Mouse (Mus musculus) cortical plate, adult 2 months (tissue): ENCODE results near the gene Nptx1. TPM values are rescaled to one million over a fixed set of nuclear protein-coding genes. Genes with fewer than 3 reads are reported as not detected.
A peak's percentile ranks its signal among the peaks of the same experiment; 100 is the strongest.

ENCODE experiments used
- H3K27ac ChIP-seq: fragments of 200-500 bp; 2 replicates; pipeline ENCODE4 v1.5.1; 2012; ENCODE audit warnings: low read length, control low read depth, inconsistent platforms; ENCODE audit not compliant: insufficient read depth
- H3K4me1 ChIP-seq: fragments of 200-500 bp; 2 replicates; pipeline ENCODE4 v1.6.1; 2011; ENCODE audit warnings: low read length; ENCODE audit not compliant: control insufficient read depth, insufficient read depth
- H3K4me3 ChIP-seq: fragments of 200-500 bp; 2 replicates; pipeline ENCODE4 v1.5.1; 2011; ENCODE audit warnings: mild to moderate bottlenecking, low read length, control low read depth; ENCODE audit not compliant: insufficient read depth
- CTCF ChIP-seq: fragments of 200-500 bp; IDR thresholded peaks from 2 replicates; pipeline ENCODE4 v1.5.1; 2011; ENCODE audit warnings: mild to moderate bottlenecking, control low read depth, low read length; ENCODE audit not compliant: insufficient read depth; ENCODE audit errors: extremely low read depth
- POLR2A ChIP-seq: fragments of 200-500 bp; IDR thresholded peaks from 2 replicates; pipeline ENCODE4 v1.6.1; 2011; ENCODE audit warnings: mild to moderate bottlenecking, low read length, control low read depth; ENCODE audit not compliant: insufficient read depth; ENCODE audit errors: extremely low read depth
- polyA plus RNA-seq: library from polyadenylated mRNA; depleted of rRNA; stranded (reverse); fragments of >200 nt; gene quantifications from 2 replicates; pipeline ENCODE4 v1.2.3, GENCODE M21; 2012; rRNA removed

The Nptx1 gene
- polyA plus RNA-seq, result 118 and 134 TPM in 2 replicates

DNA sequence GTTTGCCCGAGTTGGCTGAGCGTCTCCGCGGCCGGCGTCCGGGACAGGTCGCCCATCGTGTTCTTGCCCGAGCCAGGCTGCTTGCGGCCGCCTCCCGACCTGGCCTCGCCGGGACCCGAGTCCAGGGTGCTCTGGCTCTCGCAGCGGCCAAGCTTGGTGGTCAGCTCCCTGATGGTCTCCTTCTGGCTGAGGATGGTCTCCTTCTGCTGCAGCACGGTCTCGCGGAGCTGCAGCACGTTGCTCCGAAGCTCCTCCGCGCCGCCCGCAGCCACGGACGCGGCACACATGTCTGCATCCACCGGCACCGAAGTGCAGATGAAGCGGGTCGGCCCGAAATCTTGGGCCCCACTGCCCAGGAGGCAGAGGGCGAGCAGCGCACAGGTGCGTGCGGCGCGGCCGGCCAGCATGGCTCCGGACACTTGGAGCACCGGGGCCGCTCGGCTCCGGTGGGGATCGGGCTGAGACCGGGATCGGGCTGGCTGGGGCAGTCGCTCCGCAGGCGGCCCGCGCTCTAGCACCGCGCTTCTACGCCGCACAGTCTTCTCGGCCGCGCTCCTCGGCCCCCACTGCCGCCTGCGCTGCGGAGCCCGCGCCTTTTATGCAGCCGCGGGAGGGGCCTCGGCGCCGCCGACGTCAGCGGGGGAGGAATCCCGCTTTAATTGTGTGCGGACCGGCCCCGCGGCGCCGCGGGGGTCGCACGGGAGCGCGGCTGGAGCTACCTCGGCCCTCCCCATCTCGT lies at the start of gene Nptx1:
Gene Nptx1, minus strand, starts transcription at position 571 of the 739 bp plus-strand sequence.
- Histone ChIP-seq H3K4me1 (no peaks in the 10 kb centered on the region; the same call in 1 of the 2 replicates), H3K4me3 (peak within 1 kb of the TSS; percentile 76), H3K27ac (peak within 1 kb of the TSS; percentile 85)
- TF ChIP-seq POLR2A (peak; percentile 88), CTCF (no peak)

DNA sequence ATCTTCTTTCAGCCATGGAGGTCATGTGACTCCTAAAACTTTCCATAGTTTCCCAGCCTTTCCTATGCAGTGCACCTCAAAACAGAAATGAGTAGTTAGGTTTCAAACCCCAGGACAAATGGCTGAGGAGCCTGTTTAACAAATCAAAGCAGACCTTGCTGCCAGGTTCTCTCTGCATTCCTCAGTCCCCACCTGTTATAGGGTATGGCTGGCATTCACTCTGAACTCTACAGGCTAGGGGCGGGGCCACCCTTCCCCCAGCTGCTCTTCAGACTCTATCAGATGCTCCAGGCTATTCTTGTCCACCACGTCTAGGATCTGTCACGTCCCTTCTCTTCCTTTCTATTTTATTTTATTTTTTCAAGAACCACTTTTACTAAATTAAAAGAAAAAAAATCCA lies 46.4 kb upstream of the Nptx1 start:
- H3K4me1 ChIP-seq, result no peaks in the 10 kb centered on the region
- H3K27ac ChIP-seq, result no peak overlapping the region
- no peak overlapping the region for H3K4me3 ChIP-seq
- no peak for TF ChIP-seq CTCF
- no peak for TF ChIP-seq POLR2A

DNA sequence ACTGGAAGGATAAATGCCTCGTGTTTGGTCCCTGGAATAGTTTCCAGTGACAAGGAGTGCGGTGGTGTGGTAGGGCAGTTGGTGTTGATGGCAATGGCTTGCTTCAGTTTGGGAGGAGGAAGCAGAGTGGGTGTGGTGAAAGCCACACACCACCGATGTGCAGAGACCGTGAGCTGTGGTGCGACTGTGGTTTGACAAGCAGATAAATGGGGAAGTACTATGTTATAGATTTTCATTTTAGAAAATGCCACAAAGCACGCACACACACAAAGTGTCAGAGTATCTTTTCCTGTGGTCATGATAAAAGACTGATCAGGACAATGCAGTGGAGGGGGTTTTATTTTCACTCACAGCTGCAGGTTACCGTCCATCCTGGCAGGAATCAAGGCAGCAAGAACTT lies 41.7 kb upstream of the Nptx1 start:
- H3K4me3 ChIP-seq, result no peak overlapping the region
- TF ChIP-seq CTCF, result no peak
- no peak for TF ChIP-seq POLR2A
- H3K4me1 ChIP-seq, result peaks cover 7% of the 10 kb centered on the region; the same call in 1 of the 2 replicates
- H3K27ac ChIP-seq, result no peak overlapping the region

DNA sequence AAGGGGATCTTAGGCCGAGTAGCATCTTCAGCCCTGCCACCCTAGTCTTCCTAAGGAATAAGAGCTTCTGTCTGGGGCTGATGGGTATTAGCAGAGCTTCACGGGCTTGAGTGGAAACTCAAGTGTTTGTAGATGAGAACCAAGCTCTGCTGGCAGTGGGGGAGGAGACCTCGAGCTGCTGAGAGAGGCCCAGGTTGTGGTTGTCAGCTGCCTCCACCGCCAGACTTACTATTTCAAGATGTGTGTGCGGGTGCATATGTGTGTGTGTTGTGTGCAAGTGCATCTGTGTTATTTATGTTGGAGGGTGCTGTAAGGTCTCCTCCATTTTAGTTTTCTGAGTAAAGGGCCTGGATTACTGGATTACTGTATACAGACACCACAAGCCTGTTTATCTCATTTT lies 39.6 kb upstream of the Nptx1 start:
- H3K4me1 ChIP-seq, result peaks cover 7% of the 10 kb centered on the region; the same call in 1 of the 2 replicates
- TF ChIP-seq CTCF (no peak), POLR2A (no peak)
- H3K4me3 ChIP-seq, result no peak overlapping the region
- H3K27ac ChIP-seq, result no peak overlapping the region

DNA sequence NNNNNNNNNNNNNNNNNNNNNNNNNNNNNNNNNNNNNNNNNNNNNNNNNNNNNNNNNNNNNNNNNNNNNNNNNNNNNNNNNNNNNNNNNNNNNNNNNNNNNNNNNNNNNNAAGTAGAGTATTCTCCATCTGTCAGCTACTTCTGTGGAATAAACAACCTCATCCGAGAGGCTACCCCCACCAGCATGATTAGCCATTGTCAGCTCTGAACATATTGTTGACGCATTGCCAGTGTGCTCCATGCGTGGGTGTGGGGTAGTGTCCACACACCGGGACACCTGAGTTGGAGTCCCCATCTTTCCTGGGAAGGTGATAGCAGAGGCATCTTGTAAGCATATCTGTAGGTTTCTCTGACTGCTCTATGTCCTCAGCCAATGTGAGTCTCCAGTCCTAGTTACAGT lies 39.0 kb upstream of the Nptx1 start:
- H3K27ac ChIP-seq, result no peak overlapping the region
- H3K4me3 ChIP-seq, result no peak overlapping the region
- TF ChIP-seq CTCF (no peak), POLR2A (no peak)
- peaks cover 7% of the 10 kb centered on the region; the same call in 1 of the 2 replicates for H3K4me1 ChIP-seq

DNA sequence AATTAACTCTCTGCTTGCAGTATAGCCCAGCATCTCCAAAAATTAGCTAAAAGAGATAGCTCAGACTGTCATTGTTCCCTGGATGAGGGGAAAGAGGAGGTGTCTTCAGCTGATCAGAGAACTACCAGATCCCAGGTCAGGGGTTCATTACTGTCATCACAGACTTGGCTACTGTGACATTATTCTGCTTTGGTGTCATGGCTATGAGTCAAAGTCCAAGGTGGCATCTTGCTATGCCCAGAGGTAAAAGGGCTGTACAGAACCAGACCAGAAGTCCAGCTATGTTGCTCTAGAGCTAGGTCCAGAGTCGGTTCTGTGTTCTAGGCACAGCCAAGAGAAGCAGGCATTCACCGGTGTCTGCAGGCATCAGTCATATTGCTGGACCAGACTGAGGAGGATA lies 30.2 kb upstream of the Nptx1 start:
- TF ChIP-seq POLR2A (no peak), CTCF (no peak)
- H3K4me1 ChIP-seq, result no peaks in the 10 kb centered on the region
- H3K27ac ChIP-seq, result no peak overlapping the region
- no peak overlapping the region for H3K4me3 ChIP-seq

DNA sequence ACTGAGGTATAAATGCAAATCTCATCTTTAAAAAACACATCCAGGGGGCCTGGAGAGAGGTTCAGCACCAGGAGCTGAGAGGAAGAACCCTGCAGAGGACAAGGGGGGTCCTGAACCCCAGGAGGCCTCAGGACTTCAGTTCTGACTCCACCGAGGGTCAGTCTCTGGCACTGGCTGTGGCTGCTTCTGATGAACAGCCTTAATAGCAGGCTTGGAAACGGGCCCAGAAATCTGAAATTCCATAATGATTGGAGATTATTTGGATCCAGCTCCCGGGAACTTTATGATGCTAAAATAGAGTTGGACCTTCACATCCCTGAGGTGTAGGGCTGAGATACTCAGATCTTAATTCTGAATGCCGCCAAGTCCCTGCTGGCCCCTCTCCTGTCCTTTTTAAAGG lies 29.3 kb upstream of the Nptx1 start:
- no peak overlapping the region for H3K4me3 ChIP-seq
- no peak for TF ChIP-seq POLR2A
- H3K27ac ChIP-seq, result no peak overlapping the region
- H3K4me1 ChIP-seq, result no peaks in the 10 kb centered on the region

DNA sequence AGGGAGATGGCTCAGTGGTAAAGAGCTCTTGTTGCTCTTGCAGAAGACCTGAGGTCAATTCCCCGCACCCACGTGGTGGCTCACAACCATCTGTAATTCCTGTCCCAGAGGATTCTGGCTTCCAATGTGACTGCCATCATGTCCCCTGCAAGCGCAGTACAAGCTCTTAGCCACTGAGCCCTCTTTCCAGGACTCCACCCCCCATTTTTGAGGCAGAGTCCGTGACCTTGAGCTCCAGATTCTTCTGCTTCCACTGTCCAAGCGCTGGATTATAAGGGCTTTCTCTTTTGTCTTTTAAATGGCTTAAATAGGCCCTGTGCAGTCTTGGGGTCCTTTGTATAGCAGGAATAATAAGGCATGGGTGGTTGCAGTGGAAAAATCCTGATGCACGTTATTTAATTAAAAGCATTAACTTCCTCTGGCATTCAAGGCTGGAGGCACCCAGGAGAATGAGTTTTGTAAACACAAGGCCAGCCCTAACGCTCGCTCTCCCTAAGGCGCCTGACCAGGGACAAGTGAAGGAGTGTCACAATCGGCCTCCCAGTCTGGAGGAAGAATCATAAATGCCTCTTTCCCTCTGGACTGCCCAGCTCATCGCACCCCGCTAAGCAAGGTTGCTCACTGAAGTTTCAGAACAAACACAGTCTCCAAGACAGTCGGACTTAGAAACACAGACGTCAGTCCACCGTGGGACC lies 24.9 kb upstream of the Nptx1 start:
- no peak for TF ChIP-seq POLR2A
- no peak for TF ChIP-seq CTCF
- H3K27ac ChIP-seq, result no peak overlapping the region
- no peak overlapping the region for H3K4me3 ChIP-seq
- no peaks in the 10 kb centered on the region for H3K4me1 ChIP-seq

DNA sequence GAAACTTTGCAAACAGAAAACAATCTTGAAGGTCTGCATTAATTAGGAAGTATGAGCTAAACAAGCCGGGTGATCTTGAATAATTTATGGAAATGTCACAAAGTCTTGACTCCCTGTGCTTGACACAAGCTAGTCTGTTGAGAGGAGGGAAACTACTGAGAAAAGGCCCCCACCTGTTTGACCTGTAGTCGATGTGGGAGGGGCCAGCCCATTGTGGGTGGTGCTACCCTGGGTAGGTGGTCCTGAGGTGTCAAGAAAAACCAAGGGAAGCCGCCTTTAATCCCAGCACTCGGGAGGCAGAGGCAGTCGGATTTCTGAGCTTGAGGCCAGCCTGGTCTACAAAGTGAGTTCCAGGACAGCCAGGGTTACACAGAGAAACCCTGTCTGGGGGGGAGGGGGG lies 18.6 kb upstream of the Nptx1 start:
- H3K4me3 ChIP-seq, result no peak overlapping the region
- H3K4me1 ChIP-seq, result no peaks in the 10 kb centered on the region
- TF ChIP-seq POLR2A (no peak), CTCF (no peak)
- no peak overlapping the region for H3K27ac ChIP-seq

DNA sequence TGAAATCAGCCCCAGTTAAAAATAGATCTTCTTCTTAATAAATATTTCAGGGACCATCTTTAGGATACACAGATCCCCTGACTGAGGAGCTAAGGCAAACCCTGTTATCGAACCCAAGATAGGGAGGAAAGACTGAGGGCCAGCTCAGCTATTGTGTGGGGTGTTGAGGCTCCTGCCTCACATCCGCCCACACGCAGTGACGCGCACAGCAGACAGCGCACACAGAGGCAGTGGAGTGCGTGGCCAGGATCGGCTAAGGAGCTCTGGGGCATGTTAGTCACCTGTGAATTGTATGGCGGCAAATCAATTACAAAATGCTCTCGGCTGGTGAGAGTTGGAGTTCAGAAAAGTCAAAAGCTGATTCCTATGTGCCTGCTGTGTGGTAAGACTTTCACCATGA lies 18.1 kb upstream of the Nptx1 start:
- H3K4me1 ChIP-seq, result no peaks in the 10 kb centered on the region
- no peak overlapping the region for H3K27ac ChIP-seq
- TF ChIP-seq POLR2A (no peak), CTCF (no peak)
- H3K4me3 ChIP-seq, result no peak overlapping the region
